Mouse (Mus musculus): ENCODE data around the gene Ndufaf8. TPM values are rescaled to one million over a fixed set of nuclear protein-coding genes. Genes with fewer than 3 reads are reported as not detected.
A peak's percentile ranks its signal among the peaks of the same experiment; 100 is the strongest.

The Ndufaf8 gene
- polyA plus RNA-seq, 1 experiment from 2014 or later: 113 TPM

GRCm38 (mm10) chr11:120139309-120139731 is 40.6 kb downstream of the Ndufaf8 start:
- H3K27ac ChIP-seq (ENCODE audit: low read length): no peak overlapping the region
- H3K36me3 ChIP-seq (ENCODE audit: control insufficient read depth, insufficient read depth, low read length): peaks cover 7% of the 10 kb centered on the region; the same call in 1 of the 2 replicates
- H3K4me1 ChIP-seq (ENCODE audit: control insufficient read depth, insufficient read depth, low read length): peaks cover 46% of the 10 kb centered on the region
- no peak for ATAC-seq
- 76% methylated on average over 10 of the region's 10 CpGs for WGBS
- no peak overlapping the region for H3K9ac ChIP-seq (ENCODE audit: low read depth, low read length)
- no peak overlapping the region for H3K4me2 ChIP-seq (ENCODE audit: low read depth, low read length)
- H3K27me3 ChIP-seq (replicated peaks; ENCODE audit: control insufficient read depth, insufficient read depth, low read length): no peaks in the 10 kb centered on the region
- H3K4me3 ChIP-seq (ENCODE audit: low read length): no peak overlapping the region
- H3K9me3 ChIP-seq (ENCODE audit: control insufficient read depth, low read length): no peaks in the 10 kb centered on the region

DNA sequence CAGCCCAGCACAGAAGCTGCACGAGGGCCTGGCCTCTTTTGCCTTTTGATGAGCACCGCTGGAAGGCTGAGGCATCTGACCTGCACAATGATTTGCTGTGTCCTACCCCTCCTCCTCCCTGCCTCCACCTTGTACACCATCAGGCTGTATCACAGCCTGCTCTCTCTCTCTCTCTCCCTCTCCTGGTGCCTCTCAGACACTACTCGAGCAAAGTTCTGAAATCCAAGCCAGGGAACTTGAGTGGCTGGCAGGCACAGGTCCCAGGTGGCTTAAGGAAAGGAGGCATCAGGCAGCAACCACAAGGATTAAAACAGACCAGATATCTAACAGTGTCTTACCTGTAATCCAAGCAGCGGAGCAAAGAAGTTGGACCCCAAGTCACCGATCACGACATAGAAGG is 41.5 kb downstream of the Ndufaf8 start:
- Histone ChIP-seq H3K4me1 (ENCODE audit: control insufficient read depth, insufficient read depth, low read length) (peaks cover 51% of the 10 kb centered on the region), H3K36me3 (ENCODE audit: control insufficient read depth, insufficient read depth, low read length) (no peaks in the 10 kb centered on the region; the same call in 1 of the 2 replicates), H3K27ac (ENCODE audit: low read length) (no peak overlapping the region), H3K27me3 (replicated peaks; ENCODE audit: control insufficient read depth, insufficient read depth, low read length) (no peaks in the 10 kb centered on the region), H3K4me2 (ENCODE audit: low read depth, low read length) (no peak overlapping the region), H3K9ac (ENCODE audit: low read depth, low read length) (no peak overlapping the region), H3K4me3 (ENCODE audit: low read length) (no peak overlapping the region), H3K9me3 (ENCODE audit: control insufficient read depth, low read length) (no peaks in the 10 kb centered on the region)
- no peak for ATAC-seq
- WGBS: 80% methylated on average over 6 of the region's 6 CpGs

DNA sequence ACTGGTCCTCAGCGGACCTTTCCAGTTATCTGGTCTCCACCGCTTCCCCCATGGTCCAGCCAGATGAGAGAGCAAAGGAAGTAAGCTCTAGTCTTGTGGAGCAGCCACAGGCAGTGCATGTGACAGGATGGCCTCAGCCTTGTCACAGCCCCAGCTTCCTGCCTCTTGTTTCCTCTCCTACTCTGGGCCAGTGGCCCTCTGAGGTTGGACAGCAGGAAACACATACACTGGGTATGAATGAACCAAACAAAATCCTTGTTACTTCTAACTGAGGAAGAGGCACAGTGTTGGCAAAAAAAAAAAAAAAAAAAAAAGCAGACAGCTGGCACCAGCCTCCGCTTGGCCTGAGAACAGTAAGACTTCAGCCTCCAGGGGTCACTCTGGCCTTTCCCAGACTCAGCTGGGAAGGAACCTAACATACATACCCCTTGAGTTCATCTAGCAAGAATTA is 43.9 kb downstream of the Ndufaf8 start:
- H3K27ac ChIP-seq (ENCODE audit: low read length): peak overlapping the region; percentile 62
- H3K4me1 ChIP-seq (ENCODE audit: control insufficient read depth, insufficient read depth, low read length): peaks cover 30% of the 10 kb centered on the region

GRCm38 (mm10) chr11:120143708-120144497 is 45.2 kb downstream of the Ndufaf8 start:
- H3K27me3 ChIP-seq (replicated peaks; ENCODE audit: control insufficient read depth, insufficient read depth, low read length): no peaks in the 10 kb centered on the region
- no peak overlapping the region for H3K4me3 ChIP-seq (ENCODE audit: low read length)
- no peaks in the 10 kb centered on the region for H3K9me3 ChIP-seq (ENCODE audit: control insufficient read depth, low read length)
- no peak overlapping the region; the same call in 1 of the 2 replicates for H3K27ac ChIP-seq (ENCODE audit: low read length)
- H3K36me3 ChIP-seq (ENCODE audit: control insufficient read depth, insufficient read depth, low read length): peaks cover 3% of the 10 kb centered on the region; the same call in 1 of the 2 replicates
- ATAC-seq: no peak
- no peak overlapping the region for H3K4me2 ChIP-seq (ENCODE audit: low read depth, low read length)
- 0 out of 2 replicates have a peak overlapping the region, but pooled peaks have one; percentile 29 for H3K9ac ChIP-seq (ENCODE audit: low read depth, low read length)
- 63% methylated on average over 13 of the region's 13 CpGs for WGBS
- H3K4me1 ChIP-seq (ENCODE audit: control insufficient read depth, insufficient read depth, low read length): peaks cover 26% of the 10 kb centered on the region

More for the DNA sequence above, 43.9 kb downstream of the Ndufaf8 start:
- no peaks in the 10 kb centered on the region for H3K9me3 ChIP-seq (ENCODE audit: control insufficient read depth, low read length)
- no peak overlapping the region for H3K9ac ChIP-seq (ENCODE audit: low read depth, low read length)
- 67% methylated on average over 3 of the region's 3 CpGs for WGBS
- no peak overlapping the region for H3K4me2 ChIP-seq (ENCODE audit: low read depth, low read length)
- H3K4me3 ChIP-seq (ENCODE audit: low read length): no peak overlapping the region
- ATAC-seq: peak; percentile 36
- H3K36me3 ChIP-seq (ENCODE audit: control insufficient read depth, insufficient read depth, low read length): peaks cover 3% of the 10 kb centered on the region; the same call in 1 of the 2 replicates
- H3K27me3 ChIP-seq (replicated peaks; ENCODE audit: control insufficient read depth, insufficient read depth, low read length): no peaks in the 10 kb centered on the region

DNA sequence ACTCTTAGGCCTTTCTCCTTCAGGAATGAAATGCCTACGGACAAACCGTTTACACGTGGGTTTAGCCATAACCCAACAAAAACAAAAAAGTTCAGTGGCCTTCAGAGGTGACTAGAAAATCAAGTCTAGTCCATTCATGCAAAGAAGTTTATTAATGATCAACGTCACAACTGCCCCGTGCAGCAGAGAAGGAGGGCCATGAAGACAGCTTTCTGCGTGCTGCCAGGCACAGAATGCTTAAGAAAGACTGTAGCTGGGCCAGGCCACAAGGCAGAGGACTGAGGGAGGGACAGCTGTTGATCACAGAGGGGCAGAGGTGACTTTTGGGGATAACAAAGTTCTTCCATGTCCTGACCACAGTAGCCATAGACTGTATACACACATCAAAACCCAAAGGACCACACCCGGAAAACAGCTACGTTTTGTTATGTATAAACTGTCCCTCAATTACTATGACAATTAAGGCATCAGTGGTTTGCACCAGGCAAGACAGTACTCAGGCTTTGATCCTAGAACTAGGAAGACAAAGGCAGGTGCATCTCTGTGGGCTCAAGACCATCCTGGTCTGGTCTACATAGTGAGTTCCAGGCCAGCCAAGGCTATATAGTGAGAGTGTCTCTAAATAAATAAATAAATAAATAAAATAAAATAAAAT is 49.6 kb downstream of the Ndufaf8 start:
- H3K36me3 ChIP-seq (ENCODE audit: control insufficient read depth, insufficient read depth, low read length): 0 out of 2 replicates have a peak, but pooled peaks cover 3% of the 10 kb centered on the region
- no peaks in the 10 kb centered on the region for H3K9me3 ChIP-seq (ENCODE audit: control insufficient read depth, low read length)
- H3K9ac ChIP-seq (ENCODE audit: low read depth, low read length): no peak overlapping the region
- no peak overlapping the region for H3K4me2 ChIP-seq (ENCODE audit: low read depth, low read length)
- no peaks in the 10 kb centered on the region for H3K27me3 ChIP-seq (replicated peaks; ENCODE audit: control insufficient read depth, insufficient read depth, low read length)
- no peak overlapping the region for H3K4me3 ChIP-seq (ENCODE audit: low read length)
- H3K27ac ChIP-seq (ENCODE audit: low read length): no peak overlapping the region
- no peak for ATAC-seq
- H3K4me1 ChIP-seq (ENCODE audit: control insufficient read depth, insufficient read depth, low read length): peaks cover 26% of the 10 kb centered on the region
- WGBS: 73% methylated on average over 8 of the region's 8 CpGs

GRCm38 (mm10) chr11:120149510-120150200 is 50.9 kb downstream of the Ndufaf8 start:
- 43% methylated on average over 6 of the region's 6 CpGs for WGBS
- peak overlapping the region; percentile 89; the same call in 1 of the 2 replicates for H3K9ac ChIP-seq (ENCODE audit: low read depth, low read length)

More at GRCm38 (mm10) chr11:120149510-120150200, 50.9 kb downstream of the Ndufaf8 start:
- H3K4me1 ChIP-seq (ENCODE audit: control insufficient read depth, insufficient read depth, low read length): peaks cover 15% of the 10 kb centered on the region
- ATAC-seq: no peak
- 0 out of 2 replicates have a peak, but pooled peaks cover 3% of the 10 kb centered on the region for H3K36me3 ChIP-seq (ENCODE audit: control insufficient read depth, insufficient read depth, low read length)
- H3K27me3 ChIP-seq (replicated peaks; ENCODE audit: control insufficient read depth, insufficient read depth, low read length): no peaks in the 10 kb centered on the region
- H3K27ac ChIP-seq (ENCODE audit: low read length): no peak overlapping the region
- H3K9me3 ChIP-seq (ENCODE audit: control insufficient read depth, low read length): no peaks in the 10 kb centered on the region
- peak overlapping the region; percentile 87 for H3K4me3 ChIP-seq (ENCODE audit: low read length)
- H3K4me2 ChIP-seq (ENCODE audit: low read depth, low read length): peak overlapping the region; percentile 76

Small RNAs within 50 kb of the gene (microRNA-seq; reads per million reads assigned to microRNA genes)
- gene Gm25948: not detected

Other genes starting within 250 kb of the Ndufaf8 start
- 92.2 and 94.3 TPM in 2 replicates for gene Chmp6, start 185.5 kb upstream of the Ndufaf8 start, polyA plus RNA-seq (2015; fragmentation: Nextera tagmentation; extraction: Ambion mirVana)
- 10.1 and 11.8 TPM in 2 replicates for gene Baiap2, start 156.2 kb upstream of the Ndufaf8 start, polyA plus RNA-seq (2015; fragmentation: Nextera tagmentation; extraction: Ambion mirVana)
- gene Aatk, start 51.8 kb upstream of the Ndufaf8 start, polyA plus RNA-seq (2015; fragmentation: Nextera tagmentation; extraction: Ambion mirVana): 1.7 and 2.3 TPM in 2 replicates
- gene Cep131, start 12.1 kb upstream of the Ndufaf8 start, polyA plus RNA-seq (2015; fragmentation: Nextera tagmentation; extraction: Ambion mirVana): 12.0 and 12.2 TPM in 2 replicates
- gene Tepsin, start 197 bp upstream of the Ndufaf8 start, polyA plus RNA-seq (2015; fragmentation: Nextera tagmentation; extraction: Ambion mirVana): 21.1 and 22.5 TPM in 2 replicates
- 84.6 and 91.4 TPM in 2 replicates for gene Slc38a10, start 52.4 kb downstream of the Ndufaf8 start, polyA plus RNA-seq (2015; fragmentation: Nextera tagmentation; extraction: Ambion mirVana)
- gene Bahcc1, start 134.0 kb downstream of the Ndufaf8 start, polyA plus RNA-seq (2015; fragmentation: Nextera tagmentation; extraction: Ambion mirVana): 4.9 and 5.7 TPM in 2 replicates
- 2,886 and 2,944 TPM in 2 replicates for gene Actg1, start 249.6 kb downstream of the Ndufaf8 start, polyA plus RNA-seq (2015; fragmentation: Nextera tagmentation; extraction: Ambion mirVana)